Mouse (Mus musculus): ENCODE results near the gene Padi1. TPM values are rescaled to one million over a fixed set of nuclear protein-coding genes. Genes with fewer than 3 reads are reported as not detected.

Gene Padi1
- polyA plus RNA-seq, 1 experiment = 0.08 TPM

DNA sequence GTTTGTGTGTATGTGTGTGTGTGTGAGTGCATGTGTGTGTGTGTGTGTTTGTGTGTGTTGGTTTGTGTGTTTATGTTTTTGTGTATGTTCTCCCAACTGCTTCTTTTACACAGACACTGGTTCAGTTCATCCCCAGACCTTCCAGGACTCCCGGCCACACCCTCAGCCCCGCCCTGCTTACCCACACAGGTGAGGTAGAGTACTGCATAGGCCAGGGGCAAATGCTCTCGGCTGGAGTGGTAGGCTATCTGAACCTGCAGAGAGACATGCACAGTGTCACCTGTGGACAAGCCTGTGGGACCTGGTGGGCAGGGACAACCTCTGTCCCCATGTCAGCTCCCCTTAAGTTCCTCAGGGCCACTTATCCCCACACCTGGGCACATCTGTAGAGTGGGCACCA, 44.2 kb downstream of the Padi1 start:
- TF ChIP-seq POLR2A (IDR thresholded peaks at IDR 0.05; ENCODE audit: borderline replicate concordance, insufficient read depth, low read length) (no peak), CTCF (IDR thresholded peaks at IDR 0.05; ENCODE audit: borderline replicate concordance, insufficient read depth, low read depth, low read length) (no peak)
- H3K27me3 ChIP-seq (ENCODE audit: control insufficient read depth, insufficient read depth, low read length) = no peaks in the 10 kb centered on the region
- DNase-seq = no peak
- H3K4me1 ChIP-seq (ENCODE audit: control insufficient read depth, insufficient read depth, low read length) = no peaks in the 10 kb centered on the region
- 87% methylated on average over 3 of the region's 3 CpGs for WGBS
- no peak overlapping the region for H3K27ac ChIP-seq (ENCODE audit: insufficient read depth, low read length)
- H3K4me3 ChIP-seq (replicated peaks; ENCODE audit: insufficient read depth, low read depth, low read length) = no peak overlapping the region

DNA sequence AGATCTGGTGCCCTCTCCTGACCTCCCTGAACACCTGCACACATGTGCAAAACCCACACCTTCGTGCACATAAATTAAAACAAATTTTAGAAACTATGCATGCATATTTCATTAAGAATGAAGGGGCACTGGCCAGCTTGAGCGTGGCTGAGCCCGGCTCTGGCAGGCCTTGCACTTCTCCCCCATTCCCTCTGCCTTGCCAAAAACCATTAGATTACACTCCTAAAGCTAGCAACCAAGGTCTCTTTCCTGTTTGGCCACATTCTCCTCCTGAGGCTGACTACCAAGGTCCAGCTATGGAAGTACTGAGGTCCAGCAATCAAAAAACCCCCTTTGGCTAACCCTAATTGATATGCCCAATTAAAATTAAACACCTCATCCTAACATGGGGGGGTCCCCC, 48.8 kb downstream of the Padi1 start:
- Histone ChIP-seq H3K4me3 (replicated peaks; ENCODE audit: insufficient read depth, low read depth, low read length) (no peak overlapping the region), H3K27me3 (ENCODE audit: control insufficient read depth, insufficient read depth, low read length) (no peaks in the 10 kb centered on the region), H3K27ac (ENCODE audit: insufficient read depth, low read length) (no peak overlapping the region), H3K4me1 (ENCODE audit: control insufficient read depth, insufficient read depth, low read length) (no peaks in the 10 kb centered on the region)
- TF ChIP-seq POLR2A (IDR thresholded peaks at IDR 0.05; ENCODE audit: borderline replicate concordance, insufficient read depth, low read length) (no peak), CTCF (IDR thresholded peaks at IDR 0.05; ENCODE audit: borderline replicate concordance, insufficient read depth, low read depth, low read length) (no peak)
- 50% methylated on average over 3 of the region's 3 CpGs for WGBS
- DNase-seq = no peak

DNA sequence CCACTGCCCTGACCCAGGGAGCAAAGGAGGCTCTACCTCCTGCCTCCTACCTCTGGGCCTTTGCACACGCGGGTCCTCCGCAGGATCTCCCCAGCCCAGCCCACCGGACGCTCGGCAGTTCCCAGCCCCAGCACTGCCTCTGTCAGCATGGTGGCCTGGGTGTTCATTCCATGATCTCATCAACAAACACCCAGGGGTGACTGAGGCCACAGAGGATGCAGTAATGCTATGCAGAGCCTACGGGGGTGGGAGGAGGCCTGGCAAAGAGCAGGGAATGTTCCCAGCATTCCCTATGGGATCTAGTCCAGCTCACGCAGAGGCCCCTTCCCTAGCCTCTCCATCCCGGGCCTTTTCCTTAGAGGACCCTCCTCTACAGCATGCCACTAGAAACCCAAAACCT, 50.9 kb downstream of the Padi1 start:
- no peak for DNase-seq
- no peaks in the 10 kb centered on the region for H3K4me1 ChIP-seq (ENCODE audit: control insufficient read depth, insufficient read depth, low read length)
- 80% methylated on average over 9 of the region's 9 CpGs for WGBS
- H3K27me3 ChIP-seq (ENCODE audit: control insufficient read depth, insufficient read depth, low read length) = no peaks in the 10 kb centered on the region
- no peak overlapping the region for H3K27ac ChIP-seq (ENCODE audit: insufficient read depth, low read length)
- H3K4me3 ChIP-seq (replicated peaks; ENCODE audit: insufficient read depth, low read depth, low read length) = no peak overlapping the region
- TF ChIP-seq CTCF (IDR thresholded peaks at IDR 0.05; ENCODE audit: borderline replicate concordance, insufficient read depth, low read depth, low read length) (no peak), POLR2A (IDR thresholded peaks at IDR 0.05; ENCODE audit: borderline replicate concordance, insufficient read depth, low read length) (no peak)

DNA sequence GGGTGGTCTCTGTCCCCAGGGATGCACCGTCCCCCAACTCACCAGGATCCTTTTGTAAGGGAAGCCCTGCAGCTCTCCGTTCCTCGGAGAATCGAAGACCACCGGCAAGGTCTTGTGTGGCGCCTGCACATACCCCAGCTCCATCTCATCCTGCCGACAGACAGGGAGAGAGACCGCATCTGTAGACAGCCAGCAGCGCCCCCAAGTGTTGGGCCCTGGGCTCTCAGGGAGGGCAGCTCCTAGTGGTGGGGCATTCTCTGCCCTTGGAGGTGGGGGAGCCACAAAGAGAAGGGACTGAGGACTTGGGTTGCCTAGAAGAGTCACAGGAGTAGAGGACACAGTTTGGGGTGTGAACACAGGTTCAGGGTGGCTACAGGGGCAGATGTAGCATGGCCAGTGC, 51.8 kb downstream of the Padi1 start:
- DNase-seq = no peak
- H3K4me1 ChIP-seq (ENCODE audit: control insufficient read depth, insufficient read depth, low read length) = no peaks in the 10 kb centered on the region
- H3K27ac ChIP-seq (ENCODE audit: insufficient read depth, low read length) = no peak overlapping the region
- 29% methylated on average over 9 of the region's 9 CpGs for WGBS
- TF ChIP-seq POLR2A (IDR thresholded peaks at IDR 0.05; ENCODE audit: borderline replicate concordance, insufficient read depth, low read length) = no peak
- TF ChIP-seq CTCF (IDR thresholded peaks at IDR 0.05; ENCODE audit: borderline replicate concordance, insufficient read depth, low read depth, low read length) = no peak
- H3K4me3 ChIP-seq (replicated peaks; ENCODE audit: insufficient read depth, low read depth, low read length) = no peak overlapping the region
- H3K27me3 ChIP-seq (ENCODE audit: control insufficient read depth, insufficient read depth, low read length) = no peaks in the 10 kb centered on the region

DNA sequence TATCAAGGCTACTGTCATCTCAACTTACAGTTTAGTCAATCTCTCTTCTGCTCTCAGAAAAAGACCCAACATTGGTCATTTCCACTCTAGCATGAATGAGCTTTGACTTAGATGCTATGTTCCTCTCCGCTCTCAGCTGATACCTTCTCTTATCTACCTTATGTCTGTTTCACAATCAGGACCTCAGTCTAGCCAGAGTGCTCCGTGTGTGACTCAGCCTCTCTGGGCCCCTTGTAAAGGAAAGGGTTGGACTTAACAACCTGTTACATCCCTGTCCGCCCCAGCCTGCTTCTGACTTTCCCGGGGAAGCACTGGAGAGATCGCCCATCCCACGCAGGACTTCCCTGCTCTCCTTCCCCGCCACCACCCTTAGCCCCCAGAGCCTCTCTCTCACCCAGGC, 53.0 kb downstream of the Padi1 start:
- no peak overlapping the region for H3K4me3 ChIP-seq (replicated peaks; ENCODE audit: insufficient read depth, low read depth, low read length)
- 89% methylated on average over 7 of the region's 7 CpGs for WGBS
- TF ChIP-seq CTCF (IDR thresholded peaks at IDR 0.05; ENCODE audit: borderline replicate concordance, insufficient read depth, low read depth, low read length) (no peak), POLR2A (IDR thresholded peaks at IDR 0.05; ENCODE audit: borderline replicate concordance, insufficient read depth, low read length) (no peak)
- H3K27me3 ChIP-seq (ENCODE audit: control insufficient read depth, insufficient read depth, low read length) = no peaks in the 10 kb centered on the region
- no peaks in the 10 kb centered on the region for H3K4me1 ChIP-seq (ENCODE audit: control insufficient read depth, insufficient read depth, low read length)
- DNase-seq = no peak
- no peak overlapping the region for H3K27ac ChIP-seq (ENCODE audit: insufficient read depth, low read length)

DNA sequence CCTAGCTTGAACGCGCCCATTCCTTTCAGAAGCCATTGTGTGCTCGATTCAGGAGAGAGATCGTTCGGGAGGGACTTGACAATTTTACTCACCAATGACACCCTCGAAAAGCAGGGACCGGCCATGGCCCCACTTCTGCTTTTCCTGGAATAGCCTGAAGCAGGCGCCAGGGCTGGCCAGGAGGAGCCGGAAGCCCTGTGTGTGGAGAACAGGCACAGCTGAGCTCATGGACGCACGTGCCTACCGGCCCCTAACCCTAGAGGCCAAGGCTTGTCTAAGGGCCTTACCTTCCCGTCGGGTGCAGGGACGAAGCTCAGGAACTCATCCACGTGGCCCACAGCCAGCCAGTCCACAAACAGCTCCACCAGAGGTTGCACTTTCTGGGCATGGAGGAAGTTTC, 54.5 kb downstream of the Padi1 start:
- WGBS = 78% methylated on average over 16 of the region's 16 CpGs

DNA sequence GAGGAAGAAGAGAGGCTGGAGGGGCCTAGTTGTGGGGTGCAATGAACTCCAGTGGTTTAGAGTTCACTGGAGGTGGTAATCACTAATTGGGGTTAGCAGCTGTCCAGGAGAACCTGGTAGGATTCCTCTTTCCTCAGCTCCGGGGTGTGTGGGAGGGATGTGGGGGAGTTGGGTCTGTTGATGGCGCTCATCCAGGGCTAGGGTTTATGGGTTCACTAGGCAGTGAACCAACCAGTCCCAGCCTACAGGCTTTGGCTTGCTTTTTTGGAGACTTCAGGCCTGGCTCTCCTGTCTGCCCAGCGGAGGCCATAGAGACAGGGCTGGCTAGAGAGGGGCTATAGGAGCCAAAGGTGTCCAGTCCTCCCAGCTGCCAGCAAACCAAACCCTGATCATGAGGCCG, 55.6 kb downstream of the Padi1 start:
- no peak for TF ChIP-seq CTCF (IDR thresholded peaks at IDR 0.05; ENCODE audit: borderline replicate concordance, insufficient read depth, low read depth, low read length)
- TF ChIP-seq POLR2A (IDR thresholded peaks at IDR 0.05; ENCODE audit: borderline replicate concordance, insufficient read depth, low read length) = no peak
- Histone ChIP-seq H3K27ac (ENCODE audit: insufficient read depth, low read length) (no peak overlapping the region), H3K4me3 (replicated peaks; ENCODE audit: insufficient read depth, low read depth, low read length) (no peak overlapping the region), H3K27me3 (ENCODE audit: control insufficient read depth, insufficient read depth, low read length) (no peaks in the 10 kb centered on the region), H3K4me1 (ENCODE audit: control insufficient read depth, insufficient read depth, low read length) (no peaks in the 10 kb centered on the region)
- no peak for DNase-seq
- WGBS = 77% methylated on average over 4 of the region's 4 CpGs

More for the DNA sequence above, 54.5 kb downstream of the Padi1 start:
- no peak for DNase-seq
- H3K4me1 ChIP-seq (ENCODE audit: control insufficient read depth, insufficient read depth, low read length) = no peaks in the 10 kb centered on the region
- H3K4me3 ChIP-seq (replicated peaks; ENCODE audit: insufficient read depth, low read depth, low read length) = no peak overlapping the region
- H3K27me3 ChIP-seq (ENCODE audit: control insufficient read depth, insufficient read depth, low read length) = no peaks in the 10 kb centered on the region
- H3K27ac ChIP-seq (ENCODE audit: insufficient read depth, low read length) = no peak overlapping the region
- no peak for TF ChIP-seq CTCF (IDR thresholded peaks at IDR 0.05; ENCODE audit: borderline replicate concordance, insufficient read depth, low read depth, low read length)
- no peak for TF ChIP-seq POLR2A (IDR thresholded peaks at IDR 0.05; ENCODE audit: borderline replicate concordance, insufficient read depth, low read length)

DNA sequence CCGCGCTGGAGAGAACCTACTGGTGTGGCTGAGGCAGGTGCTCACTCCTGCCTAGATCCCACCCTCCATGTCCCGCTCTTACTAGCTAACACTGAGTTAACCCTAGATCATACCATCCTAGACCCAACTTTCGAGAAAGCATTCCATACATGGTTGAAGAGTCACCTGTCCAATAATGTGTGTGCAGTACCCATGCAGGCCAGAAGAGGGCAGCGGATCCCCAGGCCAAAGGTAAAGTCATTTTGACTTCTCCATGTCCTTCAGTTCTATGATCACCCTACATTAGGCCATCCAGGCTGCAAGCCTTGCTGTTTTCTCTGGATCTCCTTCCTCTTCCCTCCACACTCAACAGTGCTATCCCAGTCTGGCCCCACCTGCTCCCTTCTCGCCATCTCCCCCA, 56.6 kb downstream of the Padi1 start:
- Histone ChIP-seq H3K4me3 (replicated peaks; ENCODE audit: insufficient read depth, low read depth, low read length) (no peak overlapping the region), H3K4me1 (ENCODE audit: control insufficient read depth, insufficient read depth, low read length) (no peaks in the 10 kb centered on the region), H3K27ac (ENCODE audit: insufficient read depth, low read length) (no peak overlapping the region), H3K27me3 (ENCODE audit: control insufficient read depth, insufficient read depth, low read length) (no peaks in the 10 kb centered on the region)
- DNase-seq = peak; percentile 17 to 49
- TF ChIP-seq POLR2A (IDR thresholded peaks at IDR 0.05; ENCODE audit: borderline replicate concordance, insufficient read depth, low read length) (no peak), CTCF (IDR thresholded peaks at IDR 0.05; ENCODE audit: borderline replicate concordance, insufficient read depth, low read depth, low read length) (peak; percentile 78)
- whole genome bisulfite sequencing = 51% methylated on average over 6 of the region's 6 CpGs

Data from cerebellum, adult 2 months (tissue).